Mouse (Mus musculus): ENCODE data around the gene Ppat. TPM values are rescaled to one million over a fixed set of nuclear protein-coding genes. Genes with fewer than 3 reads are reported as not detected.

Gene Ppat
- polyA plus RNA-seq, 1 experiment, result 6.9 TPM

DNA sequence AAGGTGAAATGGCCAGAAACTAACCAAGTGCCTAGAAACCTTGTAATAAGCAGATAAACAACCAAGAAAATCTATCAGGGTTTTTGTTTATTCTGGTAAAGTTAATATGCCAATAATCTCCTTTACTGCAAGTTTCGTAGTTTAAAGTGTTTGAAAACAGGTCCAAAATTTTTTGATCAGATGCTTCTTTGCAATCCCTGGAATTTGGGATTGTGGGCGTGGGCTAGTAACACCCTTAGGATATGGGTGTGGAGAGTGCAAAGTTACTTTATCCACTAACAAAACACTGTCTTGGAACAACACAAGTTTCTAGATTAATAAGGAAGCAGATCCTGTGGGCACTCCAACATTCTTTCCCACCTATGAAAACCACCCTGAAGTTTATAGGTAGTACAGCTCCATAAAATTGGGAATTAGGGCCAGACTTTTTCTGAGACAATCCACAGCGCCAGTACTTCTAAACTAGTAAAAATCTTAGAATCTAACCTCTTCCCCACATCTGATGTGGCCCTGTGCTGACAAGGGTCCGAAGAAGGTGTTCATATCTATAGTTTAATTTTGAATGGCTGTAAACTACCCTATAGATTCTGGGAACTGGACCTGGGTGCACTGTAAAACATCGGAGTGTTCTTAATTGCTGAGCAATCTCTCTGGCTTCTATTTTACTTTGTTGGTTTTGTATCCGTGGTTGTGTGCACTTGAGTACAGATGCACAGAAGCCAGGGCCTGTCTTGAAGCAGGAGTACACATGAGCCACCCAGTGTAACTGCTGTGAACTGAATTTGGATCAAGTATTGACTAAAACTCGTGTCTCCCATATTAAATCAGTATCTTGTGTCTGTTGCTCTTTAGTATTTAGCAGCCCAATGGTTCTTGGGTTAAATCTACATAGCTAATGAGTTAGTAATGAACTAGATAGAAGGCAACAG, 998 bp upstream of the Ppat start:
- Histone ChIP-seq H3K36me3 (ENCODE audit: control insufficient read depth, insufficient read depth) (peaks cover 12% of the 10 kb centered on the region), H3K4me3 (peak overlapping the region; percentile 91), H3ac (ENCODE audit: control insufficient read depth, insufficient read length) (peak overlapping the region; percentile 59), H3K27me3 (ENCODE audit: control insufficient read depth, insufficient read depth, insufficient read length) (no peaks in the 10 kb centered on the region), H3K79me2 (ENCODE audit: control insufficient read depth, insufficient read depth) (peaks cover 67% of the 10 kb centered on the region), H3K4me2 (ENCODE audit: low read depth) (peak overlapping the region; percentile 95)
- TF ChIP-seq MYOG (IDR thresholded peaks at IDR 0.05; ENCODE audit: control insufficient read depth in 1 of 3, insufficient read depth in 1 of 3, insufficient read length in 2 of 3, low read depth in 2 of 3) (no peak), USF1 (IDR thresholded peaks at IDR 0.05; ENCODE audit: low read depth) (no peak), TCF12 (IDR thresholded peaks at IDR 0.05; ENCODE audit: insufficient read depth, poor library complexity, severe bottlenecking) (no peak), MYOD1 (IDR thresholded peaks at IDR 0.05; ENCODE audit: control insufficient read depth in 1 of 3, insufficient read length in 2 of 3, low read depth in 2 of 3) (no peak)

DNA sequence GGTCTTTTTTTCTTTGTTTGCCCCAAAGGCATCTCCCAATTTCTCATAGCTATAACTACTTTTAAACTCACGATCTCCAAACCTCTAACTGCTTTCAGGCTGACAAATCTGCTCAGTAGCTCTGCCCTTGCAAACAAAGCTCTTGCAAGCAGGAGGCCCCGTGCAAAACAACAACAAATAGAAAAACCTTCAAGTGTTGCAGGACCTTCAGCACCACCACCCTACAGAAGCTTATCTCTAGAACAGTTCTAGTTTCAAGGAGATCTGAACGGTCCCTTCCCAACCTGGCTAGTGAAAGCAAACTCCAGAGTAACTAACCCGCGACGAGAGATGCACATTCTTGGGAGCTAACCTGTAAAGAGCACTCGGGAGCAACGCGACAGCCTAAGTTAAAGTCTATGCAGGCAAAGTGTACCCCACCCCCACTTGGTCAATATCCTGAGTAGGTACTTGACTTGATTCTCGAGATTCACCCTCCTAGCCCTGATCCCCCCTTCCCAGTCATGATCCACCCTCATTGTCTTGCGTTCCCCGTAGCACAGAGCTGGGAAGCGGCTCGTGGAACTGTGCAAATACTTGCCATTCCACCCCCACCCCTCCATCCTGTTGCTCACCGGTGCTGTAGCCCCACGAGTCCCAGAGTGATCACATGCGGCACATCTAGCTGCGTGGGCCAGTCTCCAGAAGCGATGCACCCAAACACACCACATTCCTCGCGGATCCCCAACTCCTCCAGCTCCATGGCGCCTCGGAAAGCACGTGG, 854 bp downstream of the Ppat start:
- no peaks in the 10 kb centered on the region for H3K36me3 ChIP-seq (ENCODE audit: control insufficient read depth, insufficient read depth)

DNA sequence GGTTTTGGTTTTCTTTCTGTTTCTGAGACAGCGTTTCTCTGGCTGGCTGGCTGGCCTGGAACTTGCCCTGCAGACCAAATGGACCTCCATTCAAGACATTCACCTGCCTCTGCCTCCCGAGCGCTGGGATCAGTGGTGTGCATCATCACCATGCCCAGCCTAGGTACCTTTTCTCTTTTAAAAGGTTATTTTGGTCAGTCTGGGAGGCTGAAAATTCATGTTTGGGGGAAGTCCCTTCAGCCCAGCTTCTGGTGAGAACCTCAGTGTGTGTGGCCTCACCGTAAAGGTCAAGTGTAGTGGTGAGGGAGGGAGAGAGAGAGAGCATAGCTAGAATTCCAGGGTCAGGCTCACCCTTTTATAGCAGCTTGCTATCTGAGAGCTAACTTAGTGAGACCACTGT, 3.6 kb downstream of the Ppat start:
- no peak overlapping the region for H3K4me2 ChIP-seq (ENCODE audit: low read depth)
- no peak overlapping the region for H3K4me3 ChIP-seq
- H3ac ChIP-seq (ENCODE audit: control insufficient read depth, insufficient read length), result no peak overlapping the region
- H3K79me2 ChIP-seq (ENCODE audit: control insufficient read depth, insufficient read depth), result peaks cover 84% of the 10 kb centered on the region
- TF ChIP-seq REST (IDR thresholded peaks at IDR 0.05; ENCODE audit: insufficient read depth, insufficient read length) (no peak), E2F4 (IDR thresholded peaks at IDR 0.05; ENCODE audit: insufficient read depth) (no peak), MYOD1 (IDR thresholded peaks at IDR 0.05; ENCODE audit: control insufficient read depth in 1 of 3, insufficient read length in 2 of 3, low read depth in 2 of 3) (no peak), MAX (IDR thresholded peaks at IDR 0.05; ENCODE audit: low read depth) (no peak), USF1 (IDR thresholded peaks at IDR 0.05; ENCODE audit: low read depth) (no peak), TCF3 (IDR thresholded peaks at IDR 0.05; ENCODE audit: insufficient read length, low read depth) (no peak)
- no peaks in the 10 kb centered on the region for H3K27me3 ChIP-seq (ENCODE audit: control insufficient read depth, insufficient read depth, insufficient read length)
- H3K36me3 ChIP-seq (ENCODE audit: control insufficient read depth, insufficient read depth), result no peaks in the 10 kb centered on the region

More for the DNA sequence above, 854 bp downstream of the Ppat start:
- H3K79me2 ChIP-seq (ENCODE audit: control insufficient read depth, insufficient read depth), result peaks cover 84% of the 10 kb centered on the region
- H3ac ChIP-seq (ENCODE audit: control insufficient read depth, insufficient read length), result peak overlapping the region; percentile 59
- TF ChIP-seq MAX (IDR thresholded peaks at IDR 0.05; ENCODE audit: low read depth), result peak; percentile 49
- TF ChIP-seq E2F4 (IDR thresholded peaks at IDR 0.05; ENCODE audit: insufficient read depth), result no peak
- TF ChIP-seq CEBPB (IDR thresholded peaks at IDR 0.05; ENCODE audit: insufficient read depth, poor library complexity, severe bottlenecking), result no peak
- TF ChIP-seq REST (IDR thresholded peaks at IDR 0.05; ENCODE audit: insufficient read depth, insufficient read length), result no peak
- peak; percentile 6 for TF ChIP-seq USF1 (IDR thresholded peaks at IDR 0.05; ENCODE audit: low read depth)
- no peak for TF ChIP-seq POLR2A (IDR thresholded peaks at IDR 0.05; ENCODE audit: insufficient read length, low read depth)
- TF ChIP-seq TCF3 (IDR thresholded peaks at IDR 0.05; ENCODE audit: insufficient read length, low read depth), result no peak
- TF ChIP-seq SRF (IDR thresholded peaks at IDR 0.05; ENCODE audit: control insufficient read depth, insufficient read length, low read depth), result no peak
- H3K27me3 ChIP-seq (ENCODE audit: control insufficient read depth, insufficient read depth, insufficient read length), result no peaks in the 10 kb centered on the region
- peak overlapping the region; percentile 95 for H3K4me2 ChIP-seq (ENCODE audit: low read depth)
- peak overlapping the region; percentile 91 for H3K4me3 ChIP-seq

DNA sequence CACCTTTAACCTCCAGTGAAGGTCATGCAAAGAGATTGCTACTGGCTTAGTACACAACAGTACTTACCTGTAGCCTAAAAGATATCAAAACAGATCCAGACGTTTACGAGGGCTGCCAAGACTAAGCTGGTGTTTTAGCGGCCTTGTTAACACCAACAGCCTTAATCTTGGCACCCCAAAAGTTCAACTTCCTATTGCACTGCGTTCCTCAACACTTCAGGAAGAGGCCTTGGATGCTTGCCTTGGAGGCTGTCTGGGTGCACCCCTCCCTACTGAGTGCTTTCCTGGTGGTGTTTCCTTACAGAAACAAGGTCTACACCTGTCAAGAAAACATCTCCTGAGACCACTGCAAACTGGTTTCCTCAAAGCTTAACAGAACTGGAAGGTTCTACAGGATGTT, 4.2 kb downstream of the Ppat start:
- Histone ChIP-seq H3K4me3 (no peak overlapping the region), H3K36me3 (ENCODE audit: control insufficient read depth, insufficient read depth) (no peaks in the 10 kb centered on the region), H3K27me3 (ENCODE audit: control insufficient read depth, insufficient read depth, insufficient read length) (no peaks in the 10 kb centered on the region), H3ac (ENCODE audit: control insufficient read depth, insufficient read length) (no peak overlapping the region), H3K4me2 (ENCODE audit: low read depth) (no peak overlapping the region), H3K79me2 (ENCODE audit: control insufficient read depth, insufficient read depth) (peaks cover 81% of the 10 kb centered on the region)
- TF ChIP-seq MYOD1 (IDR thresholded peaks at IDR 0.05; ENCODE audit: control insufficient read depth in 1 of 3, insufficient read length in 2 of 3, low read depth in 2 of 3) (no peak), TCF3 (IDR thresholded peaks at IDR 0.05; ENCODE audit: insufficient read length, low read depth) (no peak), E2F4 (IDR thresholded peaks at IDR 0.05; ENCODE audit: insufficient read depth) (no peak), POLR2A (IDR thresholded peaks at IDR 0.05; ENCODE audit: insufficient read length, low read depth) (no peak), MAX (IDR thresholded peaks at IDR 0.05; ENCODE audit: low read depth) (no peak), USF1 (IDR thresholded peaks at IDR 0.05; ENCODE audit: low read depth) (no peak), POLR2AphosphoS2 (IDR thresholded peaks at IDR 0.05; ENCODE audit: insufficient read length, low read depth) (no peak), CEBPB (IDR thresholded peaks at IDR 0.05; ENCODE audit: insufficient read depth, poor library complexity, severe bottlenecking) (no peak), REST (IDR thresholded peaks at IDR 0.05; ENCODE audit: insufficient read depth, insufficient read length) (no peak)

DNA sequence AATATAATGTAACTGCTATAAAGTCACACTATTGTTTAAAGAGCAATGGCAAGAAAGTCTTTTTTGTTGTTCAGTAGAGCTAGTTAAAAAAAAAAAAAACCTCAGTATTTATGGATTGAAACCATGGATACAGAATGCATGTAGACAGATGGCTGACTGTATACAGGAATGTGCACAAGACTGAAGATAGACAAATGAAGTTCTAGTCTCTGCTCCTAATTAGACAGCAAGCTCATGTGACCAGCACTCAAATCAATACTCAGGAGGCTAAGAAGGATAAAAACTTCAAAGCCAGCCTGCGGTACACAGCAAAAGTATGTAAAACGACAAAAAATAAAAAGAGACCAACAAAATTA, 5.7 kb downstream of the Ppat start:
- H3K4me2 ChIP-seq (ENCODE audit: low read depth), result no peak overlapping the region
- no peak overlapping the region for H3ac ChIP-seq (ENCODE audit: control insufficient read depth, insufficient read length)
- peaks cover 85% of the 10 kb centered on the region for H3K79me2 ChIP-seq (ENCODE audit: control insufficient read depth, insufficient read depth)
- no peaks in the 10 kb centered on the region for H3K27me3 ChIP-seq (ENCODE audit: control insufficient read depth, insufficient read depth, insufficient read length)
- no peak for TF ChIP-seq CEBPB (IDR thresholded peaks at IDR 0.05; ENCODE audit: insufficient read depth, poor library complexity, severe bottlenecking)
- no peak for TF ChIP-seq SRF (IDR thresholded peaks at IDR 0.05; ENCODE audit: control insufficient read depth, insufficient read length, low read depth)
- TF ChIP-seq MAX (IDR thresholded peaks at IDR 0.05; ENCODE audit: low read depth), result no peak
- TF ChIP-seq POLR2A (IDR thresholded peaks at IDR 0.05; ENCODE audit: insufficient read length, low read depth), result no peak
- TF ChIP-seq MYOG (IDR thresholded peaks at IDR 0.05; ENCODE audit: control insufficient read depth in 1 of 3, insufficient read depth in 1 of 3, insufficient read length in 2 of 3, low read depth in 2 of 3), result no peak
- TF ChIP-seq E2F4 (IDR thresholded peaks at IDR 0.05; ENCODE audit: insufficient read depth), result no peak
- no peak for TF ChIP-seq TCF3 (IDR thresholded peaks at IDR 0.05; ENCODE audit: insufficient read length, low read depth)
- TF ChIP-seq MYOD1 (IDR thresholded peaks at IDR 0.05; ENCODE audit: control insufficient read depth in 1 of 3, insufficient read length in 2 of 3, low read depth in 2 of 3), result no peak
- no peak for TF ChIP-seq REST (IDR thresholded peaks at IDR 0.05; ENCODE audit: insufficient read depth, insufficient read length)
- H3K4me3 ChIP-seq, result no peak overlapping the region
- H3K36me3 ChIP-seq (ENCODE audit: control insufficient read depth, insufficient read depth), result no peaks in the 10 kb centered on the region
